In the genomic region with DNA sequence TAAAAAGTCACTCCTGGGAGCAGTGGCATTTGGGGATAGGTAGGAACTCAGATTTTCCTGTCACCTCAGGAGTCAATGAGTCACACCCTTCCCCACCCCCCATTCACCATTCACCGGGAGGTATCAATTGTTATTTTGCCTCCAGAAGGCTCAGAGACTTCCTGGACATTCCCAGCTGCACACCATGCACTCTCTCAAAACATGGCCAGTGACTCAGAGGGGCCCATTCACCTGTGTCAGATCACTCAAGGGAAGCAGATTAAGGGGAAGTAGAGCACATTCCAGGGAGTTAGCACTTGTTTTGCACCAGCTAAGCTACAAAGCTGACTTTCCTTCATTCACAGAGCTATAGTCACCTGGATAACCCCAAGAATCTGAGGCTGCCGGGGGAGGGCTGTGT, we compare ENCODE assay signal across 27 mouse cellular contexts.
"Had no signal": no experiment of that assay in that cellular context is flagged by ENCODE, and none has a peak within 500 bp of the region (broad histone marks: within the 10 kb centered on the region; RNA-seq: fewer than 3 reads in every experiment).

No protein-coding gene starts in this region.

- H3K36me3 ChIP-seq: heart, embryonic 10.5 days; heart, embryonic 12.5 days; hindbrain, embryonic 10.5 days; hindbrain, embryonic 12.5 days; intestine, embryonic 15.5 days; limb, embryonic 10.5 days; limb, embryonic 12.5 days; liver, embryonic 13.5 days; liver, embryonic 15.5 days had no signal

- H3K4me3 ChIP-seq: gastrocnemius, adult 2 months; heart, embryonic 10.5 days; heart, embryonic 12.5 days; hindbrain, embryonic 10.5 days; hindbrain, embryonic 12.5 days; intestine, embryonic 15.5 days; layer of hippocampus, adult 2 months; left cerebral cortex, adult 2 months; limb, embryonic 10.5 days; limb, embryonic 12.5 days; liver, embryonic 13.5 days; liver, embryonic 15.5 days had no signal

- H3K9me3 ChIP-seq: heart, embryonic 10.5 days; heart, embryonic 12.5 days; hindbrain, embryonic 10.5 days; hindbrain, embryonic 12.5 days; intestine, embryonic 15.5 days; limb, embryonic 10.5 days; limb, embryonic 12.5 days; liver, embryonic 13.5 days; liver, embryonic 15.5 days had no signal

- H3K27ac ChIP-seq: gastrocnemius, adult 2 months; heart, embryonic 10.5 days; hindbrain, embryonic 10.5 days; hindbrain, embryonic 12.5 days; hindbrain, embryonic 14.5 days; intestine, embryonic 15.5 days; layer of hippocampus, adult 2 months; left cerebral cortex, adult 2 months; limb, embryonic 10.5 days; limb, embryonic 12.5 days; liver, embryonic 13.5 days; liver, embryonic 15.5 days had no signal

- H3K4me1 ChIP-seq: heart, embryonic 10.5 days; heart, embryonic 12.5 days; hindbrain, embryonic 10.5 days; hindbrain, embryonic 12.5 days; intestine, embryonic 15.5 days; limb, embryonic 10.5 days; limb, embryonic 12.5 days; liver, embryonic 13.5 days; liver, embryonic 15.5 days had no signal

- H3K9ac ChIP-seq: heart, embryonic 12.5 days; hindbrain, embryonic 12.5 days; hindbrain, embryonic 14.5 days; intestine, embryonic 15.5 days; limb, embryonic 12.5 days; liver, embryonic 13.5 days; liver, embryonic 15.5 days had no signal

- ATAC-seq: hindbrain, embryonic 16.5 days; inflammation-experienced regulatory T-cells, adult 6 months; intestine, embryonic 15.5 days; intestine, postnatal 0 days had no signal

- H3K4me2 ChIP-seq: heart, embryonic 12.5 days; hindbrain, embryonic 12.5 days; hindbrain, embryonic 14.5 days; intestine, embryonic 15.5 days; limb, embryonic 12.5 days; liver, embryonic 11.5 days; liver, embryonic 13.5 days; liver, embryonic 15.5 days had no signal

- H3K27me3 ChIP-seq: heart, embryonic 12.5 days; hindbrain, embryonic 12.5 days; intestine, embryonic 15.5 days; limb, embryonic 12.5 days; liver, embryonic 13.5 days; liver, embryonic 15.5 days had no signal

- DNase-seq: gastrocnemius, adult 2 months; gastrocnemius, postnatal 10 days; gastrocnemius, postnatal 25 days; heart, adult 18-20 months; heart, postnatal 10 days; heart, postnatal 4 days; kidney, adult 2 months; kidney, adult 9 months; kidney, postnatal 10 days; kidney, postnatal 25 days; liver; liver, embryonic 13.5 days had no signal
